Mouse (Mus musculus): Measurements from ENCODE around the gene 2810459M11Rik.

GRCm38 (mm10) chr1:86053198-86053921, 7.7 kb downstream of the 2810459M11Rik start:
- TF ChIP-seq CTCF (IDR thresholded peaks at IDR 0.05; ENCODE audit: low read depth) (no peak), EP300 (IDR thresholded peaks at IDR 0.05; ENCODE audit: low read depth) (no peak)

Measured in liver, postnatal 0 days (tissue).